Mouse (Mus musculus) heart, embryonic 15.5 days (tissue): ENCODE results near the gene Gm10840. TPM values are rescaled to one million over a fixed set of nuclear protein-coding genes. Genes with fewer than 3 reads are reported as not detected.
"Not testable (repeated sequence)": the region's sequence is repeated elsewhere in the genome, so short reads cannot be mapped to it uniquely, and the experiment has no call there.

ENCODE experiments used
- ATAC-seq: fragments of 200-750 bp; cut with Nextera tagmentation; replicated peaks from 2 replicates; pipeline ENCODE4 v1.8.0; 2017; ENCODE audit warnings: low read depth, moderate TSS enrichment; ENCODE audit not compliant: insufficient number of reproducible peaks, insufficient read depth, low FRiP score
- H3K27ac ChIP-seq: fragments of 300-500 bp; sonication (generic); 2 replicates; pipeline ENCODE4 v1.5.1; 2015; ENCODE audit warnings: mild to moderate bottlenecking, inconsistent platforms
- H3K27me3 ChIP-seq: fragments of 300-500 bp; sonication (generic); 2 replicates; pipeline ENCODE4 v1.6.1; 2015; ENCODE audit warnings: inconsistent platforms
- H3K36me3 ChIP-seq: fragments of 300-500 bp; sonication (generic); 2 replicates; pipeline ENCODE4 v1.6.1; 2015; ENCODE audit warnings: mild to moderate bottlenecking, inconsistent platforms
- H3K4me1 ChIP-seq: fragments of 300-500 bp; sonication (generic); replicated peaks from 2 replicates; pipeline ENCODE4 v1.6.1; 2015; ENCODE audit warnings: inconsistent platforms
- H3K4me2 ChIP-seq: fragments of 300-500 bp; sonication (generic); 2 replicates; pipeline ENCODE4 v1.6.1; 2015; ENCODE audit warnings: inconsistent platforms, mild to moderate bottlenecking, moderate library complexity
- H3K4me3 ChIP-seq: fragments of 300-500 bp; sonication (generic); 2 replicates; pipeline ENCODE4 v1.5.1; 2015; ENCODE audit warnings: mild to moderate bottlenecking, inconsistent platforms
- H3K9ac ChIP-seq: fragments of 300-500 bp; sonication (generic); 2 replicates; pipeline ENCODE4 v1.6.1; 2015; ENCODE audit warnings: mild to moderate bottlenecking, inconsistent platforms
- H3K9me3 ChIP-seq: fragments of 300-500 bp; sonication (generic); replicated peaks from 2 replicates; pipeline ENCODE4 v1.6.1; 2016; ENCODE audit warnings: inconsistent platforms
- WGBS: fragments of 180-500 bp; shearing (Covaris S2); methylation state at CpG from one replicate; pipeline ENCODE4 v1.1.7; 2015; ENCODE audit warnings: mixed read lengths; 5-methylcytosine and 5-hydroxymethylcytosine counted together
- polyA plus RNA-seq: library from polyadenylated mRNA; unstranded; fragments of >200 nt; fragmentation: Nextera tagmentation; extraction: Ambion mirVana; gene quantifications from 2 replicates; pipeline ENCODE4 v1.2.1, GENCODE M21; 2015

Gene Gm10840
- not detected in 2 replicates for polyA plus RNA-seq

DNA sequence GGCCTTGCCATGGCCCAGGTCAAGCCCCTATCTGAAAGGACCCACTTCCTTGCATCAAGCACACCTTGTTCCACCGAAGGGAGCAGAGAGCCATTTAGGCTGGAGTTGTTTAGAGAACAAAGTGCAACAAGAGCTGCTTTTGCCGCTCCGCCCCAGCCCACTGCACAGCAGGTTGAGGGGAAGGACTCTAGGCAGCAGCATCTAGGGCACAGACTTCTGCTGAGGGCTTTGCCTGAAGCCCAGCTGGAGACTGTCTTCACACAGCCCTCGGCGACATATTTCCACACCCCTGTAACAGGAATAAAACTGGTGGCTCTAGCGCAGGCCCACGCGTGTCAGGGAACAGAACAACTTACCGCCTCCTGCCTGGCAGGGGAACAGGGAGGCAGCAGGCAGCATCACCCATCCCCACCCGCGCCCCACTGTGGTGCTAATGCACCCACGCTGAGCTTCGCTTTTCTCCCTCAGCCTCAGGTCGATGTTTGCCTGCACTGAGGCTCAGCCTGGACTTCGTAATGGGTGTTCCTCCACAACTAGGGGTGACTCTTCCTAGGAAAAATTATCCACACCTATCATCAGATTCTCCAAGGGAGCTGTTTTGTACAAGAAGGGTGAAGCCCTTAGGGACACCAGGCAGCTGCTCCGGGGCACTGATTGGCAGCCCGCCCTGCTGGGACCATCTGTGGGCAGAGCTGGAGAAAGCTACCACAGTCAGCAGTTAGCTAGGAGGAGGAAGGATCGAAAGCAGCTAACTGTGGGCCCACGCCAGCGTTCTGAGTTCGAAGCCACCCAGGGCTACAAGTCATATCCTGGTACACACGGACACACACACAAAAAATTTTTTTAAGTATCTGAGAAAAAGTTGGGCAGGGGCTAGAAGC is at the start of gene Gm10840, which contains the start of gene Limd2:
Gene Gm10840 (plus strand): TSS at position 10 of the 881 bp plus-strand sequence.
Gene Limd2 (minus strand): TSS at position 20 of the 881 bp plus-strand sequence.
- WGBS = 39% methylated on average over 22 of the region's 22 CpGs
- Histone ChIP-seq H3K36me3 (peaks cover 13% of the 10 kb centered on the region), H3K4me3 (peak within 1 kb of the TSS; percentile 89), H3K27me3 (no peaks in the 10 kb centered on the region), H3K9ac (peak within 1 kb of the TSS; percentile 93), H3K27ac (peak within 1 kb of the TSS; percentile 90), H3K4me2 (peak within 1 kb of the TSS; percentile 97), H3K4me1 (peaks cover 39% of the 10 kb centered on the region), H3K9me3 (no peaks in the 10 kb centered on the region)
- ATAC-seq = no peak; the same call in 1 of the 2 replicates

DNA sequence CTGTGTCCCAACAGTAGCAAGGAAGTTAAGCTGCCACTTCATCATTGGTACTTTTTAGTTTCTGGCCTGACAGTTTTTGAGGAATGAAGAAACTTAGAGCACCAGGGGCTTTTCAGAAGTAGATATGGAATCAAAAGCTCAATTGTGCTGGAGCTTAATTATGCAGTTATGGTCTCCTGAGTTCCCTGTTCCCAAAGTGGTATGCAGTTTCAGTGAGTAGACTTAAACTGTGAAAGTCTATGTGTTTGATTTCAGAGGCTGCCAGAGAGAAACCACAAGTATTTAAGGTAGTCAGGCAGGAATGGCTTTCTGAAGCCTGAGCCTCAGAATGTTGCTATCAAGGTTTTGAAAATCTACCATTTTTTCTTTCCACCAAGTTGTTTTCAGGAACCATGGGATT is 49.0 kb upstream of the Gm10840 start:
- Histone ChIP-seq H3K27ac (no peak overlapping the region), H3K4me2 (no peak overlapping the region), H3K4me3 (no peak overlapping the region), H3K9me3 (no peaks in the 10 kb centered on the region), H3K27me3 (no peaks in the 10 kb centered on the region), H3K36me3 (peaks cover 33% of the 10 kb centered on the region), H3K9ac (no peak overlapping the region), H3K4me1 (no peaks in the 10 kb centered on the region)
- ATAC-seq = no peak

DNA sequence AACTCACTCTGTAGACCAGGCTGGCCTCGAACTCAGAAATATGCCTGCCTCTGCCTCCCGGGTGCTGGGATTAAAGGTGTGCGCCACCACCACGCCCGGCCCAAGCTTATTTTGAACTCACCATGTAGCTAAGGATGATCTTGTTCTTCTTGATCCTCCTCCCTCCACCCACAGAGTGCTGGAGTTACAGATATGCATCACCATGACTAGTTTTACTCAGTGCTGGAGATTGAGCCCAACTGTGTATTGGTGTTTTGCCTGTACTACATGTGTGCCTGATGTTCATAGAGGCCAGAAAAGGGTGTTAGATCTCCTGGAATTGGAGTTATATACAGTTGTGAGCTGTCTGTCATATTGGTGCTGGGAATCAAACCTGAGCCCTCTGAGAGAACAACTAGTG is 38.4 kb upstream of the Gm10840 start:
- H3K27ac ChIP-seq = peak overlapping the region; percentile 53
- 93% methylated on average over 5 of the region's 5 CpGs for WGBS
- no peak overlapping the region for H3K4me3 ChIP-seq
- ATAC-seq = no peak
- H3K4me2 ChIP-seq = no peak overlapping the region
- no peaks in the 10 kb centered on the region for H3K27me3 ChIP-seq
- H3K9me3 ChIP-seq = no peaks in the 10 kb centered on the region
- H3K4me1 ChIP-seq = peaks cover 3% of the 10 kb centered on the region; the same call in 1 of the 2 replicates
- no peak overlapping the region for H3K9ac ChIP-seq
- peaks cover 34% of the 10 kb centered on the region for H3K36me3 ChIP-seq

DNA sequence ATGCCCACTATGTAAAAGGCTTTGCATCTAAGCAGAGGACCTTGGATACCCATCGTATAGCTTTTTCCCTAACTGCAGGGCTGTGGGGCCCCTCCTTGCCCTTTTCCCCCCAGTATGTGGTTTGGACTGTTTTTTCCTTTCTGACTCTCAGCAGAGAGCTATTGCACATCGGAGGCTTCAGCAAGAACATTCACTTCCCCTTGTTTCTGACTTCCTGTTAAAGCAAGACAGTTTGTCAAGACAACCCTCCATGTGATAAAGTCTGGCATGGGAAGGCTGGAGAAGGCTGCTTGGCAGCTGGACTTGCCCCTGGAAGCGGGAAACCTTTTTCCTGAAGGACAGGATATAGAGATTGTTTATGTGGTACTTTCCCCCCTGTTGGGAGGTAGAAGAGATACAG is 37.9 kb upstream of the Gm10840 start:
- ATAC-seq = no peak
- Histone ChIP-seq H3K27ac (peak overlapping the region; percentile 53), H3K36me3 (peaks cover 29% of the 10 kb centered on the region), H3K27me3 (no peaks in the 10 kb centered on the region), H3K4me2 (no peak overlapping the region), H3K4me1 (peaks cover 3% of the 10 kb centered on the region; the same call in 1 of the 2 replicates), H3K9me3 (no peaks in the 10 kb centered on the region), H3K9ac (no peak overlapping the region), H3K4me3 (no peak overlapping the region)
- WGBS = 59% methylated on average over 3 of the region's 3 CpGs

DNA sequence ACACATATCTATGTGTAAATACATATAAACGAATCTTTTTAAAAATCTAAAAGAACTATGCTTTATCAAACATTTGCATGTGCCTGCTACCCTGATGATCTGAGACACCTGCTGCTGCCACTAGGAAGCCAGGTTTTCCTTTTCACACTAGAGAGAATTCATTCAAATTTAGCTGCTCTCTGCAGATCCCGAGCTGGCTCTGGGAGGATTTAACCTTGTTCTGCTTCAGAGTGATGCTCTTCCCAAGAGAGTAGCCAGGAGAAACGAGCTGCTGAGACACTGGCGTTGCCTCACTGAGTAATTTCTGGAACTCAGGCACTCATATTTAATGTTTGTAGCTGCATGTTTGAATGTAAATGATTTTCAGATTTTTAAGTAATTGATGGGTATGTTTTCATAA is 35.9 kb upstream of the Gm10840 start:
- H3K27ac ChIP-seq = no peak overlapping the region
- peaks cover 3% of the 10 kb centered on the region; the same call in 1 of the 2 replicates for H3K4me1 ChIP-seq
- no peak overlapping the region for H3K9ac ChIP-seq
- ATAC-seq = no peak
- H3K27me3 ChIP-seq = no peaks in the 10 kb centered on the region
- no peaks in the 10 kb centered on the region for H3K9me3 ChIP-seq
- H3K36me3 ChIP-seq = peaks cover 32% of the 10 kb centered on the region
- H3K4me2 ChIP-seq = no peak overlapping the region
- WGBS = 73% methylated on average over 4 of the region's 4 CpGs
- H3K4me3 ChIP-seq = no peak overlapping the region

DNA sequence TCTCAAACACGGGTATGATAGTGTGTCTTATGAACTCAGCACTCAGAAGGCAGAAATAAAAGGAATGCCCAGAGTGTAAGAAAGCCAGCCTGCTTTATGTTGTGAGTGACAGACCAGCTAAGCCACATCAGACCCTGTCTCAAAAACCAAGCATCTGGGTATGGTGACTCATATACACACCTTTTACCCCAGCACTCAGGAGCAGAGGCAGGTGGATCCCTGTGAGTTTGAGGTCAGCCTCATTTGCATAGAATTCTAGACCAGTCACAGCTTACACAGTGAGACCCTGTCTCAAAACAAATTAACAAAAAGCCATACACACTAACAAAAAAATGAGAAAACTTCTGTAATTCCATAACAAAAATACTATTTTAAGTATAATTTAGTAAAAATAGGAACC is 34.8 kb upstream of the Gm10840 start:
- H3K27ac ChIP-seq = no peak overlapping the region
- no peak overlapping the region for H3K4me3 ChIP-seq
- ATAC-seq = no peak

DNA sequence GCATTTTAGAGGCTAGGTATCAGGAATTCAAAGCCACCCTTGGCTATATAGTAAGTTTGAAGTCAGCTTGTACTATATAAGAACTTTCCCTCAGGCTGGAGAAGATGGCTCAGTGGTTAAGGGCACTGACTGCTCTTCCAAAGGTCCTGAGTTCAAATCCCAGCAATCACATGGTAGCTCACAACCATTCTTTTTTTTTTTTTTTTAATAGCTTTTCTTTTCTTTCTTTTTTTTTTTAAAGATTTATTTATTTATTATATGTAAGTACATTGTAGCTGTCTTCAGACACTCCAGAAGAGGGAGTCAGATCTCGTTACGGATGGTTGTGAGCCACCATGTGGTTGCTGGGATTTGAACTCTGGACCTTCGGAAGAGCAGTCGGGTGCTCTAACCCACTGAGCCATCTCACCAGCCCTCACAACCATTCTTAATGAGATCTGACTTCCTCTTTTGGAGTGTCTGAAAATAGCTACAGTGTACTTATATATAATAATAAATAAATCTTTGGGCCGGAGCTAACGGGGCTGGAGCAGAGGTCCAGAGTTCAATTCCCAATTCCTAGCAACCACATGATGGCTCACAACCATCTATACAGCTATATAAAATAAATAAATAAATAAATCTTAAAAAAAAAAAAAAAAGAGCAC is 33.8 kb upstream of the Gm10840 start:
- H3K4me1 ChIP-seq, H3K4me3 ChIP-seq, ATAC-seq, H3K4me2 ChIP-seq, H3K9ac ChIP-seq, H3K27me3 ChIP-seq, H3K9me3 ChIP-seq, H3K27ac ChIP-seq: not testable (repeated sequence)
- WGBS = 89% methylated on average over 6 of the region's 6 CpGs
- peaks cover 25% of the 10 kb centered on the region for H3K36me3 ChIP-seq

More for the DNA sequence above, 34.8 kb upstream of the Gm10840 start:
- no peak overlapping the region for H3K4me2 ChIP-seq
- H3K36me3 ChIP-seq = peaks cover 28% of the 10 kb centered on the region
- H3K4me1 ChIP-seq = peaks cover 3% of the 10 kb centered on the region; the same call in 1 of the 2 replicates
- WGBS = 63% methylated on average over 1 of the region's 1 CpGs
- H3K27me3 ChIP-seq = no peaks in the 10 kb centered on the region
- no peak overlapping the region for H3K9ac ChIP-seq
- H3K9me3 ChIP-seq = no peaks in the 10 kb centered on the region

DNA sequence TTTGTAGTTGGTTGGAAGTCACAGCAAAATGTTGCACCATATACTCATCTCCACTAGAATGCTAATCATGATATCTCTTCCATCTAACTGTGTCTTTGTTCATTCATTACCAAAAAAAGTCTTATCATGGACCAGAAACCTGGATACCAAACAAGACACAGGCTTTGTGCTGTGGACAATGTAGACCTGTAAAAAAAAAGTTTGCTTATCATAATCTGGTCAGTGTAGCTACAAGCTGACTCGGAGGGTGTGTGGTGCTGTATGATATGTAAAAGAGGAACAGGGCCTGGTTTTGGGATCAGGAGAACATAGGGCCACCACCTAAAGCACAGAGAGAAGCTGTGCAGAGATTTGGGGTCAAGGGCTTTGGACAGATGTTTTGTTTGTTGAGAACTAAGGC is 31.2 kb upstream of the Gm10840 start:
- Histone ChIP-seq H3K9ac (no peak overlapping the region), H3K27me3 (no peaks in the 10 kb centered on the region), H3K27ac (no peak overlapping the region), H3K9me3 (no peaks in the 10 kb centered on the region), H3K4me1 (peaks cover 9% of the 10 kb centered on the region), H3K4me3 (no peak overlapping the region), H3K4me2 (no peak overlapping the region), H3K36me3 (peaks cover 15% of the 10 kb centered on the region)
- ATAC-seq = no peak
- WGBS = 59% methylated on average over 1 of the region's 1 CpGs

DNA sequence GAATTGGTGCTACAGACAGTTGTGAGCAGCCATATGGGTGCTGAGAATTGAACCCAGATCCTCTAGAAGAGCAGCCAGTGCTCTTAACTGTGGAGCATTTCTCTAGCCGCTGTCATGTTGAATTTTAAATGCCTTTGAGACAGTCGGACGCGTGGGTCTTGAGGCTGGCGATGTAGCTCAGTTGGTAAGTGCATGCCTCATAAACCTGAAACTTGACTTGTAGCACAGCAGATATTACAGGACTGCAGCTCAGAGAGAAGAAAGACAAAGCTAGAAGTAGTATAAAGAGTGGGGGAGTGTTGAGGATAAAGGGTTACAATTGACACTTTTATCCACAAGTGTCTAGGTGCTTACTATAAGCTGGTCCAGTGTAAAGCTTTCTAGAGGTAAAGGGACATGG is 28.1 kb upstream of the Gm10840 start:
- 87% methylated on average over 5 of the region's 5 CpGs for WGBS
- H3K9me3 ChIP-seq = no peaks in the 10 kb centered on the region
- no peaks in the 10 kb centered on the region for H3K27me3 ChIP-seq
- H3K9ac ChIP-seq = no peak overlapping the region
- peaks cover 10% of the 10 kb centered on the region for H3K36me3 ChIP-seq
- H3K27ac ChIP-seq = no peak overlapping the region
- no peak overlapping the region for H3K4me3 ChIP-seq
- no peak for ATAC-seq
- no peak overlapping the region for H3K4me2 ChIP-seq
- H3K4me1 ChIP-seq = peaks cover 19% of the 10 kb centered on the region

DNA sequence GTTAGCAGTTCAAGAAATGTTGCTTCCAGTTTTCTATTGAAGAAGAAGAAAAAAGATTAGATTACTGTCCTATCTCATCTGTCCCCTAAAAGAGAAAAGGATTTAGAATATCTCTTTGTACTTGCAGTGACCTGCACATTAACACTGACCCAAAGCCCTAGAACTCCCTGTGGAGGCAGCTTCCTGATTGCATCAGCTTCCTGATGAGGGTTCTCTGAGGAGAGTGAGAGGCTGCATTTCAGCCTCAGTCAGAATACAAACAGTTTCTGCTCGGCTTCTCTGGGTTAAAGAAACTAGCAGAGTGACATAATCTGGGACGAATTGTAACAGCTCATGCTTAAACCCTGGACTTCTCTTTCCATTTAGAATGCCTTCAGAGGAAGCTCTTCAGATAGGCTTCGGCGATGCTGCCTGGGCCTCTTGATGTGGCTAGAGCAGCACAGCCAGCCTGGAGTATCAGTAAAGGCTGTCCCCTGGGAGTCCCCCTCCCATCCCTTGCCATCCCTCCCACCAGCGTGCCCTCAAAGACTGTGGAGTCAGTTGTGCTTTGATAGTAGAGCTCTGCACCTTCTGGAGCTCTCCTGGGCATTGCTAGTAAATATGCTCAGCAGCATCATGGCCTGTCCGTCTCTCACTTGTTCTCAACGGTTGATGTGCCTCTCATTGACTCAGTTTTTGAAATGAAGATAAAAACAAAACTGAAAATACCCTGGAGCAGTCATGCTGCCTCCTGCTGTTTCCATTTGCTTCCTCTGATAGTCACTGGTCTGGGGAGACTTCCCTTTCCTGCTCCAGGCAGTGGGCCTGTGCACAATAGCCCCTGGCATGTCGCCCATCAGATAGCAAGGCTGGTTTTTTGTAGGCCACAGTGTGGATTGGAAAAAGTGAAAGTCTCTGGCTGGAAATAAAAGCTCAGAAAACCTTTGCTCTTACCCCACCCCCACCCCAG is 25.8 kb upstream of the Gm10840 start:
- Histone ChIP-seq H3K9ac (peak overlapping the region; percentile 11), H3K4me1 (peaks cover 19% of the 10 kb centered on the region), H3K27me3 (no peaks in the 10 kb centered on the region), H3K4me3 (peak overlapping the region; percentile 11; the same call in 1 of the 2 replicates), H3K9me3 (no peaks in the 10 kb centered on the region), H3K27ac (peak overlapping the region; percentile 86), H3K36me3 (peaks cover 8% of the 10 kb centered on the region; the same call in 1 of the 2 replicates), H3K4me2 (peak overlapping the region; percentile 47)
- peak; percentile 91 for ATAC-seq
- WGBS = 14% methylated on average over 8 of the region's 8 CpGs

DNA sequence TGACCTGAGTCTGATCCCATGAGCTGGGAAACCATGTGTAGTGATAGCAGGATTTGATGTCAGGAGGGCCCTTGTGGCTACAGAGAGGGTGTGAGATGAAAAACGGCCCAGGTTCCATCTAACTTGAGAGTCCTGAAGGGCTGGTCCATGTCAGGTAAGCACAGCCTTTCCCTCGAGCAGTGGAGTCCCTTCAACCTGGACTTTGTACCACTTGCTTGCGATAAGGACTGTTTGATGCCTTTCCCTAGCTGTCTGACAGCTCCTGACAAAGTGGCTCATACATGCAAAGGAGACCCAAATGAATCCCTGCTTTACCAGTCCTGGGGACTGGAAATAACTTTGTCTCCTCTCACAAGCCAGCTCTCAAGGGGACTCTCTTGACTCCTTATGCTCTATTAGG is 9.4 kb upstream of the Gm10840 start:
- Histone ChIP-seq H3K27ac (no peak overlapping the region), H3K4me2 (no peak overlapping the region), H3K4me3 (no peak overlapping the region), H3K36me3 (peaks cover 78% of the 10 kb centered on the region), H3K27me3 (no peaks in the 10 kb centered on the region), H3K4me1 (no peaks in the 10 kb centered on the region), H3K9me3 (no peaks in the 10 kb centered on the region), H3K9ac (no peak overlapping the region)
- WGBS = 82% methylated on average over 3 of the region's 3 CpGs
- ATAC-seq = no peak
